Mouse (Mus musculus) myocyte (in vitro differentiated cells): Measurements from ENCODE around the gene Bzw1. TPM values are rescaled to one million over a fixed set of nuclear protein-coding genes. Genes with fewer than 3 reads are reported as not detected.

ENCODE experiments used
- H3K27me3 ChIP-seq: one replicate; pipeline ENCODE4 v1.6.1; 2011; ENCODE audit not compliant: control insufficient read depth, insufficient read depth, insufficient read length
- H3K36me3 ChIP-seq: one replicate; pipeline ENCODE4 v1.6.1; 2011; ENCODE audit not compliant: control insufficient read depth, insufficient read depth
- H3K4me2 ChIP-seq: one replicate; pipeline ENCODE4 v1.6.1; 2011; ENCODE audit warnings: low read depth, control low read depth
- H3K4me3 ChIP-seq: one replicate; pipeline ENCODE4 v1.5.1; 2011; ENCODE audit warnings: mild to moderate bottlenecking, control low read depth, moderate library complexity
- H3K79me2 ChIP-seq: one replicate; pipeline ENCODE4 v1.6.1; 2011; ENCODE audit not compliant: control insufficient read depth, insufficient read depth
- H3ac ChIP-seq: one replicate; pipeline ENCODE4 v1.6.1; 2011; ENCODE audit not compliant: control insufficient read depth, insufficient read length
- CEBPB ChIP-seq: IDR thresholded peaks from 2 replicates; pipeline ENCODE4 v1.6.1; 2011; ENCODE audit warnings: mild to moderate bottlenecking, moderate library complexity; ENCODE audit not compliant: poor library complexity, insufficient read depth, severe bottlenecking
- E2F4 ChIP-seq: IDR thresholded peaks from one replicate; pipeline ENCODE4 v1.6.1; 2011; ENCODE audit warnings: mild to moderate bottlenecking, control low read depth, moderate library complexity; ENCODE audit not compliant: insufficient read depth
- MAX ChIP-seq: IDR thresholded peaks from one replicate; pipeline ENCODE4 v1.6.1; 2011; ENCODE audit warnings: low read depth, mild to moderate bottlenecking, control low read depth
- MYOD1 ChIP-seq, 3 experiments: IDR thresholded peaks; one replicate each; pipeline ENCODE4 v1.6.1; 2011; ENCODE audit warnings: control low read depth in 2 of 3, low read depth in 2 of 3, mild to moderate bottlenecking in 2 of 3, moderate library complexity in 1 of 3; ENCODE audit not compliant: insufficient read length in 2 of 3, control insufficient read depth in 1 of 3
- MYOG ChIP-seq, 3 experiments: IDR thresholded peaks; one replicate each; pipeline ENCODE4 v1.6.1; 2011; ENCODE audit warnings: control low read depth in 2 of 3, low read depth in 2 of 3, mild to moderate bottlenecking in 2 of 3; ENCODE audit not compliant: insufficient read length in 2 of 3, control insufficient read depth in 1 of 3, insufficient read depth in 1 of 3
- POLR2A ChIP-seq: IDR thresholded peaks from one replicate; pipeline ENCODE4 v1.6.1; 2011; ENCODE audit warnings: low read depth, mild to moderate bottlenecking, control low read depth, moderate library complexity; ENCODE audit not compliant: insufficient read length
- POLR2AphosphoS2 ChIP-seq: IDR thresholded peaks from one replicate; pipeline ENCODE4 v1.6.1; 2011; ENCODE audit warnings: low read depth, control low read depth; ENCODE audit not compliant: insufficient read length
- REST ChIP-seq: IDR thresholded peaks from one replicate; pipeline ENCODE4 v1.6.1; 2011; ENCODE audit warnings: mild to moderate bottlenecking, control low read depth, moderate library complexity; ENCODE audit not compliant: insufficient read depth, insufficient read length
- SRF ChIP-seq: IDR thresholded peaks from one replicate; pipeline ENCODE4 v1.6.1; 2011; ENCODE audit warnings: low read depth; ENCODE audit not compliant: control insufficient read depth, insufficient read length
- TCF12 ChIP-seq: IDR thresholded peaks from one replicate; pipeline ENCODE4 v1.6.1; 2011; ENCODE audit warnings: mild to moderate bottlenecking, control low read depth; ENCODE audit not compliant: poor library complexity, insufficient read depth, severe bottlenecking
- TCF3 ChIP-seq: IDR thresholded peaks from one replicate; pipeline ENCODE4 v1.6.1; 2011; ENCODE audit warnings: low read depth, control low read depth; ENCODE audit not compliant: insufficient read length
- USF1 ChIP-seq: IDR thresholded peaks from one replicate; pipeline ENCODE4 v1.6.1; 2011; ENCODE audit warnings: low read depth, mild to moderate bottlenecking, control low read depth, moderate library complexity
- polyA plus RNA-seq: library from polyadenylated mRNA; unstranded; fragments of >200 nt; fragmentation: generic; extraction: Trizol; gene quantifications from one replicate; pipeline ENCODE4 v1.2.1, GENCODE M21; 2012; ENCODE audit warnings: missing spikeins

Bzw1 gene
- polyA plus RNA-seq, 1 experiment, result 34.7 TPM

- Histone ChIP-seq H3ac (no peak overlapping the region), H3K27me3 (no peaks in the 10 kb centered on the region), H3K4me3 (no peak overlapping the region), H3K36me3 (peaks cover 67% of the 10 kb centered on the region), H3K4me2 (no peak overlapping the region), H3K79me2 (peaks cover 64% of the 10 kb centered on the region)
- TF ChIP-seq TCF3 (no peak), POLR2AphosphoS2 (no peak), CEBPB (no peak), REST (no peak), MYOD1 (IDR thresholded peaks at IDR 0.05; ENCODE audit: control insufficient read depth in 1 of 3, insufficient read length in 2 of 3, low read depth in 2 of 3) (no peak), USF1 (no peak), MYOG (IDR thresholded peaks at IDR 0.05; ENCODE audit: control insufficient read depth in 1 of 3, insufficient read depth in 1 of 3, insufficient read length in 2 of 3, low read depth in 2 of 3) (no peak), MAX (no peak), POLR2A (no peak), SRF (no peak), E2F4 (no peak), TCF12 (no peak)
These were observed 27.3 kb downstream of the Bzw1 start for GRCm38 (mm10) chr1:58420032-58420431.

DNA sequence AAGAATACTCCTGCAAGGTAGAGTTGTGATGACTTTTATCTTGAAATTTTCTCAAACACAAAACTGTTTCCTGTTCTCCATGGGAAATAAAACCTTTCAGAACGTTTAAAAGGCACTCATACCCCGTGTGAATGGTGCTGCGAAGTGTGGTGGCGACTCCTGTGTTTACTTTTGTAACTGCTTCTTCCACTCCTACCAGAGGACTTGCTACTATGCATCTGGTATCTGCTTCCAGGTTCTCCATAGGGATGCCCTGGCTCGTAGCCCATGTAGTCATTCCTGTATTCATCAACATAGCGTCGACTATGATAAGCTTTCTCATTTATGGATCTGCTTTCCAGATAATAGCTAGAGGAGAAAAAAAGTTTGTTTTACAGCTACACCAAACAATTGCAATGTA lies 28.3 kb downstream of the Bzw1 start:
- peak overlapping the region; percentile 22 for H3K4me2 ChIP-seq
- peaks cover 58% of the 10 kb centered on the region for H3K36me3 ChIP-seq
- no peaks in the 10 kb centered on the region for H3K27me3 ChIP-seq
- H3K4me3 ChIP-seq, result no peak overlapping the region
- TF ChIP-seq POLR2A (no peak), REST (no peak), E2F4 (no peak), MYOG (IDR thresholded peaks at IDR 0.05; ENCODE audit: control insufficient read depth in 1 of 3, insufficient read depth in 1 of 3, insufficient read length in 2 of 3, low read depth in 2 of 3) (no peak), TCF12 (no peak), TCF3 (no peak)
- peaks cover 64% of the 10 kb centered on the region for H3K79me2 ChIP-seq
- no peak overlapping the region for H3ac ChIP-seq

DNA sequence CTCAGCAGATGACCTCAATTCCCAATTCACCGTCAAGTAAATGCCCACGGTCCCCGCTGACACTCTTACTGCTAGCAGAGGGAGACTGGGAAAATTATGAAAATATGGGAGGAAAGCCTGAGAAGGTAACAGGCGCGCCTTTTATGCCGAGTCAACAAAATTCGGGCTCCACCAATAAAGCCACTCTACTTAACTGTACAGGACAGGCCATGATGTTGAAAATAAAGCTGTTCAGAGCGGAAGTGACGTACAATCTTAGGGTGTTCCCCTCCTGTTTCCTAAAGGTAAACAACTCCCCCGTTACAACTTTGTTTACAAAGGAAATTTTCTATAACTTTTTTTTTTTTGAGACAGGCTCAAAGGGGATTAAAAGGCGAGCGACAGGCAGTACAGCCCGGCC lies 30.2 kb downstream of the Bzw1 start:
- peaks cover 56% of the 10 kb centered on the region for H3K79me2 ChIP-seq
- peak overlapping the region; percentile 90 for H3K4me2 ChIP-seq
- no peak for TF ChIP-seq CEBPB
- no peak for TF ChIP-seq POLR2AphosphoS2
- TF ChIP-seq MAX, result no peak
- TF ChIP-seq TCF3, result no peak
- TF ChIP-seq REST, result no peak
- no peak for TF ChIP-seq TCF12
- TF ChIP-seq MYOG (IDR thresholded peaks at IDR 0.05; ENCODE audit: control insufficient read depth in 1 of 3, insufficient read depth in 1 of 3, insufficient read length in 2 of 3, low read depth in 2 of 3), result no peak
- TF ChIP-seq USF1, result no peak
- no peak for TF ChIP-seq MYOD1 (IDR thresholded peaks at IDR 0.05; ENCODE audit: control insufficient read depth in 1 of 3, insufficient read length in 2 of 3, low read depth in 2 of 3)
- TF ChIP-seq POLR2A, result no peak
- peak overlapping the region; percentile 91 for H3K4me3 ChIP-seq
- H3K27me3 ChIP-seq, result no peaks in the 10 kb centered on the region
- H3ac ChIP-seq, result peak overlapping the region; percentile 60
- H3K36me3 ChIP-seq, result peaks cover 40% of the 10 kb centered on the region

- Histone ChIP-seq H3K4me3 (peak within 1 kb of the TSS; percentile 91), H3ac (peak within 1 kb of the TSS; percentile 60), H3K36me3 (peaks cover 33% of the 10 kb centered on the region), H3K4me2 (peak within 1 kb of the TSS; percentile 90), H3K79me2 (peaks cover 49% of the 10 kb centered on the region), H3K27me3 (no peaks in the 10 kb centered on the region)
- TF ChIP-seq MYOD1 (IDR thresholded peaks at IDR 0.05; ENCODE audit: control insufficient read depth in 1 of 3, insufficient read length in 2 of 3, low read depth in 2 of 3) (no peak), POLR2A (peak; percentile 94), MAX (no peak), E2F4 (no peak), POLR2AphosphoS2 (peak; percentile 97)
These were observed 30.9 kb downstream of the Bzw1 start, which contains the start of gene Clk1 for GRCm38 (mm10) chr1:58423371-58424248. Clk1 (minus strand) TSS chr1:58424066.

GRCm38 (mm10) chr1:58424551-58424950 lies 31.9 kb downstream of the Bzw1 start:
- H3K36me3 ChIP-seq, result peaks cover 23% of the 10 kb centered on the region
- peaks cover 41% of the 10 kb centered on the region for H3K79me2 ChIP-seq
- H3ac ChIP-seq, result no peak overlapping the region
- H3K4me2 ChIP-seq, result peak overlapping the region; percentile 45
- no peaks in the 10 kb centered on the region for H3K27me3 ChIP-seq
- no peak for TF ChIP-seq USF1
- no peak for TF ChIP-seq TCF3
- no peak for TF ChIP-seq TCF12
- no peak for TF ChIP-seq REST
- no peak overlapping the region for H3K4me3 ChIP-seq
